Mouse (Mus musculus) G1E-ER4 (cell line): ENCODE data around the gene Defb28. TPM values are rescaled to one million over a fixed set of nuclear protein-coding genes. Genes with fewer than 3 reads are reported as not detected.

ENCODE experiments used
- GATA1 ChIP-seq: IDR thresholded peaks from one replicate; pipeline ENCODE4 v1.8.0; 2012; ENCODE audit warnings: low read length, inconsistent platforms
- polyA plus RNA-seq: library from polyadenylated mRNA; stranded (reverse); fragments of >175 nt; gene quantifications from 2 replicates; pipeline ENCODE4 v1.2.3, GENCODE M21; 2012

The Defb28 gene
- not detected in 2 replicates for polyA plus RNA-seq

GRCm38 (mm10) chr2:152517981-152518380 lies at the start of gene Defb28:
Gene Defb28 (plus strand): TSS chr2:152518255.
- no peak for TF ChIP-seq GATA1

- no peak for TF ChIP-seq GATA1
These were observed 47.1 kb upstream of the Defb28 start for GRCm38 (mm10) chr2:152470973-152471372.

- TF ChIP-seq GATA1 = no peak
These were observed 45.6 kb upstream of the Defb28 start for GRCm38 (mm10) chr2:152472434-152472833.

- no peak for TF ChIP-seq GATA1
These were observed 41.3 kb upstream of the Defb28 start, which contains the start of gene Defb20 for GRCm38 (mm10) chr2:152476763-152477162. Gene Defb20 (plus strand): TSS chr2:152477063.

- TF ChIP-seq GATA1 = no peak
These were observed 37.2 kb upstream of the Defb28 start for GRCm38 (mm10) chr2:152480881-152481280.

- TF ChIP-seq GATA1 = no peak
These were observed 36.3 kb upstream of the Defb28 start for GRCm38 (mm10) chr2:152481726-152482125.

GRCm38 (mm10) chr2:152487024-152487423 lies 31.0 kb upstream of the Defb28 start:
- TF ChIP-seq GATA1 = no peak

GRCm38 (mm10) chr2:152490038-152490437 lies 28.0 kb upstream of the Defb28 start, which contains the start of gene Defb22:
Gene Defb22 (minus strand): TSS chr2:152490138.
- no peak for TF ChIP-seq GATA1

GRCm38 (mm10) chr2:152493151-152493550 lies 24.9 kb upstream of the Defb28 start:
- no peak for TF ChIP-seq GATA1

GRCm38 (mm10) chr2:152498020-152498419 lies 20.0 kb upstream of the Defb28 start:
- no peak for TF ChIP-seq GATA1

GRCm38 (mm10) chr2:152500204-152500862 lies 17.7 kb upstream of the Defb28 start:
- TF ChIP-seq GATA1 = no peak

- TF ChIP-seq GATA1 = no peak
These were observed 17.2 kb upstream of the Defb28 start for GRCm38 (mm10) chr2:152500863-152501229.

GRCm38 (mm10) chr2:152503950-152504349 lies 14.1 kb upstream of the Defb28 start:
- no peak for TF ChIP-seq GATA1

- no peak for TF ChIP-seq GATA1
These were observed 6.5 kb upstream of the Defb28 start, which contains the start of gene Defb26 for GRCm38 (mm10) chr2:152511592-152511991. Gene Defb26 (minus strand): TSS chr2:152511692.

- no peak for TF ChIP-seq GATA1
These were observed 2.0 kb upstream of the Defb28 start for GRCm38 (mm10) chr2:152516084-152516483.

- TF ChIP-seq GATA1 = no peak
These were observed 22.1 kb downstream of the Defb28 start, which contains the start of gene Defb29 for GRCm38 (mm10) chr2:152539944-152540710. Gene Defb29 (minus strand): TSS chr2:152540098.

GRCm38 (mm10) chr2:152541979-152542378 lies 23.9 kb downstream of the Defb28 start:
- no peak for TF ChIP-seq GATA1
